Mouse (Mus musculus) gonadal fat pad, adult 2 months (tissue): ENCODE results near the gene Cttn. TPM values are rescaled to one million over a fixed set of nuclear protein-coding genes. Genes with fewer than 3 reads are reported as not detected.

Experiments
- DNase-seq: peaks from one replicate; pipeline ENCODE4 v3.0.0-alpha.2; 2012; ENCODE audit warnings: low read depth
- polyA plus RNA-seq: library from polyadenylated mRNA; depleted of rRNA; stranded (reverse); fragments of >200 nt; gene quantifications from 2 replicates; pipeline ENCODE4 v1.2.3, GENCODE M21; 2012

The Cttn gene
- polyA plus RNA-seq, 1 experiment: 97.6 TPM

DNA sequence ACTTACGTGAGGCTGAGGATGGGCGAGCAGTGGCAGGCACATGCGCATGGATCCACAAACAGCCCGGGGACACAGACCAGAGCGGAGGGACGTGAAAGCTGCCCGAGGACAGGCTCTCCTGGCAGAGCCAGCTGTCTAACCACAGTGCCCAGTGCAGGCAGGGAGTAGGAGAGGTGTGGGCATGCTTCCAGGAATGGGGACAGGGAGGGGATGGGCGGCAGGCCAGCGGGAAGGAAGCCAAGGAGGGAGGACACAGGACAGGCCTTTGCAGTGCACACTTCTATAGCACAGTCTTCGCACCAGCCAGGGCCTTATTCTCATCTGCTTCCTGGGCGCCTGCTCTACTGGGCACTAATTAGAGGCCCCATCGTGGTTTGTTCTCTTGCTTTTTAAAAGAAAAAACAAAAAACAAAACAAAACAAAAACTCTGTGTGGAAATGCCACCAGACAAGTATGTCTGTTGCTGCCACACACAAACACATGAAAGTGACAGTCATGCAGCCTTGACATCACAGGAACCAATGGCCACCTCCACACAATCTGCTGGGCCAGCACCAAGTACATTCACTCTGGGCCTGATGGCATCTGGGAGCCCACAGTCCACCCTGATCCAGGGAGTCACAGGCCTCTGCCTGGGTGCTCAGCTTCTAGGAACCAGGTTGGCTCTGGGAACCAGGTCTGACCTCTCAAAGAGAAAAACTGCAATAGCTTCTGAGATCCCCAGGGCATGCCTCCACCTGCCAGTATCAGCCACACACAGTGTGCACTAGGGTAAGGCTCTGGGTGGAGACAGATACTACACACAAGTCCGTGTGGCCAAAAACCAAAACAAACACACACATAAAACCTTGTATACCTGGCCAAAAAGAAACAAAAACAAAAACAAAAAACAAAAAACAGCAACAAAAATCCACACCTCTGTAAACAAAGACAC lies 20.9 kb downstream of the Cttn start:
- DNase-seq: peak; percentile 64

DNA sequence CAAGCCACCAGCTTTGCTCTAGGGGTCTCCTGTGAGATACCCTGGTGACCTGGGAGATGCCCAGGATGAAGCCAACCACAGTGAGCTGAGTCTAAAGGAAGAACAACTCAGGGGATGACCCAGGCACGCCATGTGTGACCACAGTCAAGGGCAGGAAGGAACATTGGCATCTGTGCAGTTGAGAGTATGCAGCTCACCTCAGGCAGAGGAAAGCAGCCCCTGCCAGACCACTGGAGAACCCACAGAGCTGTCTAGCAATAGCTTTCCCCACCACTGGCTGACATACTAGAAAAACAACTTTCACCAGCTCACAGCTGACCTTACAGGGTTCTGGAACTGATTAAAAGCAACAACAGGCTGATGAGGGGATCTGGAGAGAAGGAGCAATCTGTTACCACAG lies 22.6 kb downstream of the Cttn start:
- no peak for DNase-seq

DNA sequence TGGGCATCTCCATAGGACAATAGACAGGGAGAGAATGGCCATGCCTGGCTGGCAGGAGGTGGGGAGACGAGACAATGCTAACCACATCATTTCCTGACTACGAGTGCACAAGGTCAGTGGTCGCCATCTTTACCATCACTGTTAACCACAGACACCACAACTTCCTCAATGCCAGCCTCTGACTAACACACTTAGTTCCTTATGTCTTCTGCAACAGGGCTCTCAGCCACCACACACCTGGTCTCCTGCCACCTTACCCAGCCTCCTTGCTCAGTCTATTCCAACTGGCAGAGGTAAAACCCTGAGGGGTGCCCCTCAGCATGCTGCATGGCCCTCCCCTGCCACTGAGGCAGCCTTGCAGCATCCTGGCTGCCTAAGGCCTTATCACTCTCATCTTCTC lies 23.7 kb downstream of the Cttn start:
- DNase-seq: no peak

DNA sequence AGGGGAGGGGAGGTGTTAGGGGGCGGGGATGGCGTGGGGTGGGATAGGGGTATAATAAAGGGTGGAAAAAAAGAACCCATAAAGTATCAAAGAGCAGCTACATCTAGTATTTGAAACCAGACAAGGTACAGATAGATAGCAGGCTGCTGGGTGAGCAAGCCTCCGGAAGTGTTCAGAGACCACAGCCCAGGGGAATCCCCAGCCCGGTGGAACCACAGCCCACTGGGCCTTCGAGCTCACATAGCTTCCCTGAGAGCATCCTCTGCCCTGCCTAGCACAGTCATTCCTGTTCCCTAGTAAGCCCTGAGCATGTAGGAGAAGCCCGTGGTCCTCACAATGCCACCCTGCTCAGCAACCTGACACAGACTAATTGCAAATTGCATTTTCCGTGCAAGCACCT lies 26.0 kb downstream of the Cttn start:
- no peak for DNase-seq

DNA sequence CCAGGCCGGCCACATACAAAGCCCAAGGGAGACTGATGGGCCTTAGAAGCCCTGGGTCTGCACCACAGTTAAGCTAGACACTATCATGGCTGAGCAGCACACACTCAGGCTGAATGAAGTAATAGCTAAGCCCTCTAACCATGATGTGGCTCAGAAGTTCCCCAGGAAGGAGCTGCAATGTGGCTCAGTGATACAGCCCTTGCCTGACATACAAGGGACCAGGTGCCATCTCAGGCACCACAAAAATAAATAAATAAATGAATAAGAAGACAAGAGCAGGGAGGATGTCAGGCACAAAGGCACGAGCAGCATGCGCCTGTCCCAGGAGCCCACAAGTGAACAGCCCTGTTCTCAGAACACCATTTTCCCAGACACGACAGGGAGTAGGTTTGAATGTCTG lies 28.8 kb downstream of the Cttn start:
- no peak for DNase-seq

DNA sequence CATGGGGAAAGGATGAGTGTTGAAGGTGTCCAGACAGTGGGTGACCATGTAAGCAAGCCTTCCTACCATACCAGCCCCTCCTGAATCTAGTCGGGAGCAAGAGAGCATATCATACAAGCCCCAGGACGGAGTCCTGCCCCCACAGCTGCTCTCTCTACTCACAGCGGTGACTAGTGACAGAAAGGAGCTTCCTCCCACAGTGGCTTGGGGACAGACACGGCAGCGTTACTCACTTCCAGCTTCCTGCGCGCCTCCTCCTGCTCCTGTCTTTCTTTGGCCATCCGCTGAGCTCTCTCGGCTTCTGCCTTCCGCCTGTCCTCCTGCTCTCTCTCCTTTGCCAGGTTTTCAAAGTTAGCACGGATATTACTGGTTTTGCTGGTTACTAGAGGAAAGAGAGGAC lies 29.3 kb downstream of the Cttn start:
- no peak for DNase-seq

DNA sequence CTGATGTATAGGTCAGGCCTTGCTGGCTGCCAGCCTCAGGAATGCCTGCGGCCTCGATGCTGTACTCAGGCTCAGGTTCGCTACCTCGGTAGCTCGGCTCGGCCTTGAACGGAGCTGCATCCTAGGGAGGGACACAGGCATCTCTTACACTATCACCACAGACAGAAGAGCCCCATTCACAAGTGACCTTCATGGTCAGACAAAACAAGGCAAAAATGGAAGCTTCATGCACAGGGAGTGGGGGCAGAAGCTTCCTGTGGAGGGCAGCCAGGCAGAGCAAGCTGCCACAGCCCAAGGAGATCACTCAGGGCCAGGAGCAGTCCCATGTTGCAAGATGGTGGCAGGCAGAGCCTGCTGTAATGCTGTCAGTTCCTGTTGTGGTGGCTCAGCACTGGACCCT lies 32.0 kb downstream of the Cttn start:
- no peak for DNase-seq

DNA sequence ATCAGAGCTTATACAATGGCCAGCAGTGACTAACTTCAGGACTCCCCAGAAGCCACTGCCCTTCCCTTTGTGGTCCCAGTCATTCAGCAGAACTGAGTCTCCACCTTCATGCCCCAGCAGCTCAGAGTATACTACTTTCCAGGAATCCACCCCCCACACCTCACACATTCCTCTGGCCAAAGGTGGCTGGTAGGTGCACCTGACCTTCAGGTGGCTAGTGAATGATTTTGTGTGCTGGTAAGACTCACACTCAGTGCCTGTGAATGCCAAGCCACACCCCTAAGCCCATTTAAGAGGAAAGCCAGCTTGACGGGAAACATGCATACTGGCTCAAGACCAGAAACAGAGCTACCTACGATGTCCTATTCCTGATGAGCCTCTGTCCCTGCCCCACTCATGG lies 37.9 kb downstream of the Cttn start:
- no peak for DNase-seq

DNA sequence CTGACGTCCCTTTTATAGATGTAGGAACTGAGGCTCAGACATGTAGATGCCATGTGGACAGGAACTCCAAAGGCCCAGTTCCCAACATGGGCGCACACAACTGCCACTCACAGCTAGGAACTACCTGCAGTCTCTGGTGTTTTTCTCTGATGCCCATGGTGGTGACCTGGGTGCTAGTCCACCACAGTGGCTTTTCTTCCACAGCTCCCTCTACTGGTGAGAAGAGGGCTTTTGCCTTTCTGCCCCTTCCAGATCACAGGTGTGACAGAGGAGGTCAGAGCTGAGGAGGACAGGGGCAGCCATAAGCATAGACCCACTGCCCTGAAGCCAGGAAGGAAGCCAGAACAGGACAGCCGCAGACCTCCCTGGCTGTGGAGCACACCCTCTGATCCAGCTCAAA lies 43.3 kb downstream of the Cttn start:
- DNase-seq: no peak

DNA sequence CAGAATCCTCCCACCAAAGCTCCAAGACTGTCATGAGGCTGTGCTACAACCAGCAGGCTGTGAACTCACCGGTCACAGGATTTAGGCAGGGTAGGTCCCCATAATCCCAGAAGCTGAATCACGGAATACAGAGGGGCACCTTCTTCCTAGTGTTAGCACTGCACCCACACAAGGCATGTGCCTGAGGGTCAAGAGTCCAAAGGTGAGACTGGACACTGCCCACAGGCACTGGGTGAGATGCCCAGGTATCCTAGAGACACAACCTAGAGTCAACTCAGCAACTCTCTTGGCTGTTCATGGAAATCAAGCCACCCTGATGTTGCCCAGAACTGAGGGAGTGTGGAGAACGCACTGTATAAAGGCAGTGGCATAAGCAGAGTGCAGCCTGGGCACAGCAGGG lies 44.2 kb downstream of the Cttn start:
- DNase-seq: no peak

DNA sequence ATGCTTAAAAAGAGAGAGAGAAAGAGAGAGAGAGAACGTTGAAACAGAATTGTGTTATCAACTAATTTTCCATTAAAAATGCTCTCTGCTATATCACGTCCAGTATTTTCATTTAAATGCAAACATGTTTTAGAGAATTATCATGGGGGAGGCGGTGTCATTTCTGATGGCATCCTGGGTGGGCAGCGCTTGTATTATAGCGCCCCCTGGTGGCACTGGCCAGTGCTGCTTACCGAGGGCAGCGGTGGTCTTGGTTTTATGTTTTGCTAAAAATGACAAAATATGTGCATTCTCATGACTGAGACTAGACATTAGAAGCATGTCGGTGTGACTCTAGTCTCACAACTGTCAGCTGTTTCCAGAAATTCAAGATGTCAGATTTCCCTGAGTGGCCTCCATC lies 44.9 kb downstream of the Cttn start:
- no peak for DNase-seq

DNA sequence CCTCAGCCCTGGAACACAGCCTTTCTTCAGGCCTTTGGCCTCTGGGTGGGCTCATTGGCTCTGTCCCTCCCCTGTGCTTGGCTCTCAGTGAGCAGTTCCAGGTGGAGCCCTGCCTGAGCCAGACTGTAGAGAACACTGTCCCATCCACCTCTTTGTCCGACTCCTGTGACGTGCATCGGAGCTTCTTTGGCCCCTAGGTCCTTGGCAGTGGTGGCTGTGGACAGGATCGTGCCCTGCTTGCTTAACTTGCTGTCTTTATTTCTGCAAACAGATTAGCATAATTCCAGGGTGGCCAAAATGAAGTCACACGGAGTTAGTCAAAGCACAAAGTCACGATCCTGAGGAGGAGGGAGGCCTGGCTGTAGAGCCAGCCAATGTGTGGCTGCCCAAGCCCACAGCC lies 49.3 kb downstream of the Cttn start:
- DNase-seq: no peak

DNA sequence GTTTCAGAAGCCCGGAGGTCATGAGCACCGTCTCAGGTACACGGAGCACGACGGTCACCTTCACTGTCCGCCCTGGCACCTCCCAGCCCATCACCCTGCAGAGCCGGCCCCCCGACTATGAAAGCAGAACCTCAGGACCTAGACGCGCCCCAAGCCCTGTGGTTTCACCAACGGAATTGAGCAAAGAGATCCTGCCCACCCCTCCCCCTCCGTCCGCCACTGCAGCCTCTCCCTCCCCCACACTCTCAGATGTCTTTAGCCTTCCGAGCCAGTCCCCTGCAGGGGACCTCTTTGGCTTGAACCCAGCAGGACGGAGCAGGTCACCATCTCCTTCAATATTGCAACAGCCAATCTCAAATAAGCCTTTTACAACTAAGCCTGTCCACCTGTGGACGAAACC lies 50.3 kb downstream of the Cttn start:
- no peak for DNase-seq

DNA sequence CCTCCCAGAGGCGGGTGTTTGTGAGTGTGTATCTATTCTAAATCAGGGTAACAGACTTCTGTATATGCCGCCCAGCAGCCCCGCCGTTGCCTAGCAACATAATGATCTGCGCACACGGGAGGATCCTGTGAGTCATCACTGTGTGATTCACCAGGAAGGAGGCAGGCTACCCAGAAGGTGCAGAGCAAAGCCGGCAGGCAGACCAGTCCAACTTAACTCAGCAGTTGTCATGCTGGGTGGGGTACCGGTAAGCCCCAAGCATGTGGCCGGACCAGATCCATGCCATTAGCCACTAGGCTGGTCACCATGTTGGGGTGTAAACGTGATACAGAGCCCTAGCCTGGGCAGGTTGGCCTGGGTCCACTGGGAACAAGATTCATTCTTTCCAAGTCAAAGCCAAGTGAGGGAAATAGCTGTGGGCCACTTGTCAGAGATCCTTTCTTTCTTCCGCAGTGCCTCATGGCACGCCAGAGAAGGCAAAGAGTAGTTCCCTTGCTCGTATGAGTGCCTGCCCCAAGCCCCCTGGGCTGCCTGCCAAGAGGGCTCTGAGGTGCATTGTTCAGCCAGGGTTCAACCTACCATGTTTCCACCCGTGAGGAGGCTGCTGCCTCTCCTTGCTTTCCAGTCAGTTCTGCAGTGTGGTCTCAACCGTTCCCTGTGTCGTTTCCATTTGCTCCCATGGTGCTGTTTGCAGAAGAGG lies 53.0 kb downstream of the Cttn start:
- no peak for DNase-seq

DNA sequence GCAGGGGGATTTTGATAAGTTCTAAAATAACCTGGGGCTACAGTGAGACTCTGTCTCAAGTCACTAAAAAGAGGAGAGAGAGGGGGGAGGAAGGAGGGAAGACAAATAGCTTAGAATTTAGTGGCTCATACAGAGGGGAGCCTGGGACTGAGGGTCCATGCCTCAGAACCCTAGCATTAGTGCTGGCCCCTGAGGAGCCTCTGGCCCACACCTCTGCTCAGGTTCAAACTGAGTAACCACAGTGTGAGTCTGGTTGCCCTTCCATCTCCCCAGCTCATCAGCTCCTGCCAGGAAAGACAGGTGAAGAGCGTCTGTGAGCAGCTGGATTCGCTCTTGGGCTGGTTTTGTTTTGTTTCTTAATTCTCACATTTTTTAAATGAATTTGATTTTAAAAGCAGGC lies 53.6 kb downstream of the Cttn start:
- no peak for DNase-seq

DNA sequence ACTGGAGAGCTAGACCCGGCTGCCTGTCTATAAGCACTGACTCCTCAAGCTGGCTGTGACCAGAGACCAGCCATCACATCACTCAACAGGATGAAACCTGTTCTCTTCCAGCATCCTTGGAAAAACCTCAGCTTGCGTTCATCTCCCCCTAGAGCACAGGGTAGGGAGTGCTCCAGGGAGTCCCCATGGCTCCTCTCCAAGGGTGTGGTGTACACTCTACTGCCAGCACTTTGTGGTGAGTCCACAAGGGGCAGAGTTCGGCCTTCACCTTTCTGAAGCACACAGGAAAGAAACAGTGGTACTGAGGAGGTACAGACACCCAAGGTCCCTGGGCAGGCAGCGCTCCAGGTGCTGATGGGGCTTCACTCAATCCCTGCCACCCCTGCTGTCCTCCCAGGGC lies 55.0 kb downstream of the Cttn start:
- no peak for DNase-seq

DNA sequence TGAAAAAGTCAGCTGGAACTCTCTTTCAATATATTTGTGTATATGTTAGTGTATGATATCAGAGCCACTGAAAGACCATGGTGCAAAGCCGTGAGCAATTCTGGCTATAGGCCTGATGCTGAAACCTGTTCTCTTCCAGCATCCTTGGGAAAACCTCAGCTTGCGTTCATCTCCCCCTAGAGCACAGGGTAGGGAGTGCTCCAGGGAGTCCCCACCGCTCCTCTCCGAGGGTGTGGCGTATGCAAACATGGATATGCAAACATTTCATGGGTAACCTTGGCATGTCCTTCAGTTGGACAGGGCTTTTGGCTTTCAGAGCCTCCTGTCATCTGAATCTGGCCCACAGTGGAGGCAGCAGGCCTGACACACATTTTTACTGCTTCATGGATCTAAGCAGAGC lies 56.2 kb downstream of the Cttn start:
- no peak for DNase-seq

DNA sequence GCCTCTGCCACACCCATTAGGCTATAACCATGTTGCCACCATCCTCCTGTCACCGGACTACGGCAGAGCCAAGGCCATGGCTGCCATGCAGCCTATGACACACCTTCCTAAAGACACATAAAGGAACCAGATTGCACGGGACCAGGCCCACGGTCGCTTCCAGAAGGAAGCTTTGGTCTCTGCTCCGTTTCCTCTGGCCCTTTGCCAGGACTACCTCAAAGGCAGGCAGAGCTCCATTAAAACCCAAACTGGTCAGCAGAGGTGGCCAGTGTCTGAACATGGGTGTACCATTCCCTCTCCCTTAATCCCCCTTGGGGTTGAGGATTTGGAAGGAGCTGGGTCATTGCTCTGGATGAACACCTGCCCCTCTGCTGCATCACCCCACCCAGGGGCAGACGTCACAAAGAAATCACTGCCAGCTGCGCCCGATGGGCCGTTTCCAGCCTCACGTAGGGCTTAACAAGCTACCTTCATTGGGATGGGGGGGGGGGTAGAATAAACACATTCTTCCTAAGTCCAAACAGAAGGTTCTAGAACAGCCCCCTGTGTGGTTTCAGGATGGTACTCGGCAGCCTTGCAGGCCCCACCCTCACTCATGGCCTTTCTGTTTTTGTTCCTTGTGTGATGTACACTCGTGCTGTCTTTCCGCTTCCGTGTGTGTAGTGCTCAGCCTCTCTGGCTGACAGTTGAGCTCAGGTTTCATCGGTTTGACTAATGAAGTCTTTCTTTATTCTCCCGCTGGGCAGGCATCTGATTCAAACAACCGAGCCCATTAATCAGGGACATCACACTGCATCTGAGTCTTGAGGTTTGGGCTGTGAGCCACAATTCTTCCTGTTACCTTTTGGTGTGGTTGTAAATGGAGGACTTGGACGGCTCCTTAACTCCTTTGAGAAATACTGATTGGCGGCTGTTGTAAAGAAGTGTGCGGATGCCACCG lies 58.6 kb downstream of the Cttn start:
- no peak for DNase-seq

DNA sequence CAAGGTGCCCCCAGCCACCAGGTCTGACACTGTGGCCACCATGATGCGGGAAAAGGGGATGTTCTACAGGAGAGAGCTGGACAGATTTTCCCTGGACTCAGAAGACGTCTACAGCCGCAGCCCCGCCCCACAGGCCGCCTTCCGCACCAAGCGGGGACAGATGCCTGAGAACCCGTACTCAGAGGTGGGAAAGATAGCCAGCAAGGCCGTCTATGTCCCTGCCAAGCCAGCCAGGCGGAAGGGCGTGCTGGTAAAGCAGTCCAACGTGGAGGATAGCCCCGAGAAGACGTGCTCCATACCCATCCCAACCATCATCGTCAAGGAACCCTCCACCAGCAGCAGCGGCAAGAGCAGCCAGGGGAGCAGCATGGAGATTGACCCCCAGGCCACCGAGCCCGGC lies 61.1 kb downstream of the Cttn start:
- no peak for DNase-seq

DNA sequence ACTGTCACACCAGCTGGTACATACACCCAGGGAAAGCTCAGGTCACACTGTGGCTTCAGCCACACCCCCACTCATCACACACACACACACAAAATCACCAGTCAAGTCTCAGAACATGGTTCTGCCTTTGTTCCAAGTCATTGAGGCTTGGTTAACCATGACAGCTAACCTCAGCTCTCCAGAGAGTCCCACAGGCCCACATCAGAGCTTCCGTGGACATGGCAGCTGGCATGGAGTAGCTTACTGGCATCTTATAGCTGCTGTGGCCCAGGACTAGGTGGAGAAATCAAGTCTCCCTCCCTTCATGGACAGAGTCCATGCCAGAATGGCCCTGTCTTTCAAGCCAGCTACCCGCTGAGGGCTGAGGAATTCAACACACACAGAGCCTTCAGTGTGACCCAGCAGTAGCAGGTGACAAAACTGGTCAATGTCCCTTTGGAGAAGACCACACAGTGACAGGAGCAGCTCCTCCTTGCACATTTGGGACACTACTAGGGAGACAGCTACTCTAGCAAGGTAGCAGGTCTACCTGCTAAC lies 62.3 kb downstream of the Cttn start:
- no peak for DNase-seq

DNA sequence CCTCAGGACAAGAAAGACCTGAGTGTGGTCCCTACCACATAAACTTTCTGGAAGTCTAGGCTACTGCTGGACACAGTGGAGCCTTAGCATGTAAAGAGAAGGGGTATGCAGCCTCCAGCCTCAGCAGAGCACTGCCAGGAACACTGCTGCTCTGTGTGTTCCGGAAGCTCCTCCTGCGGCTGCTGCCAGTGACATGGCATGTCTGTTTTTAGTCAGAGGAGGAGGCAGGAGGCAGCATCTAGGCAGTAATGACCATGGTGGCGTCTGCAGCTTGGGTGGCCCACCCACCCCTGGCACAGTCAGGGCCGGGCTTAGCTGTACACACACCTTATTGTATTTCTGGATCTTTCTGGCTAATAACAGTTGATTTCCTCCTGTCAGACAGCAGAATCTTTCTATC lies 63.1 kb downstream of the Cttn start:
- DNase-seq: no peak

DNA sequence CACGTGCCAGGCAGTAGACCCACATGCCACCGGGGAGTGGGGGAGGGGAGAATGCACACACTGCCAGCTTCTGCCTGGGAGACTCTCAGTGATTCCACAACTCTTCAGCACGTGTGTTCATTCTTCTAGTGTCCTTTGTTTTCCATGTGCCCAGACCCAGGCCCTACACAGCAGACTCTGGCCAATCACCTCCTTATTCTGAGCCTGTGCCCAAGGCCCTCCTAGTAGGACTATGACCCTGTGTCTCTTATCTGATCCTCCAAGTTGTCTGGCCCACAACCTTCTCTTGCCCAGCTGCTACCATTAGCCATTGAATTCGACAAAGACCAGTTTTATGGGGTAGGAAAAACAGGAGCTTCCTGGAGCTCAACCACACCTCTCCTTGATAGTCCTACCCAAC lies 68.3 kb downstream of the Cttn start:
- DNase-seq: no peak
